Mouse (Mus musculus): ENCODE measurements around the gene Rbp1.

The Rbp1 gene

GRCm38 (mm10) chr9:98422656-98423055 is at the start of gene Rbp1:
Gene Rbp1 (plus strand): TSS chr9:98422961.
- DNase-seq (ENCODE audit: low read depth, low spot score): no peak

- DNase-seq (ENCODE audit: low read depth, low spot score): no peak
Measured at GRCm38 (mm10) chr9:98373358-98373757, 49.4 kb upstream of the Rbp1 start.

- peak; percentile 61 for DNase-seq (ENCODE audit: low read depth, low spot score)
Measured at GRCm38 (mm10) chr9:98374897-98375296, 47.9 kb upstream of the Rbp1 start.

- peak; percentile 27 for DNase-seq (ENCODE audit: low read depth, low spot score)
Measured at GRCm38 (mm10) chr9:98375329-98376170, 47.2 kb upstream of the Rbp1 start.

- DNase-seq (ENCODE audit: low read depth, low spot score): no peak
Measured at GRCm38 (mm10) chr9:98379736-98380135, 43.0 kb upstream of the Rbp1 start.

GRCm38 (mm10) chr9:98380593-98380992 is 42.2 kb upstream of the Rbp1 start:
- no peak for DNase-seq (ENCODE audit: low read depth, low spot score)

- DNase-seq (ENCODE audit: low read depth, low spot score): peak; percentile 52
Measured at GRCm38 (mm10) chr9:98387741-98388632, 34.8 kb upstream of the Rbp1 start.

GRCm38 (mm10) chr9:98388633-98388965 is 34.2 kb upstream of the Rbp1 start:
- peak; percentile 90 for DNase-seq (ENCODE audit: low read depth, low spot score)

GRCm38 (mm10) chr9:98393496-98393895 is 29.3 kb upstream of the Rbp1 start:
- no peak for DNase-seq (ENCODE audit: low read depth, low spot score)

GRCm38 (mm10) chr9:98397211-98397610 is 25.6 kb upstream of the Rbp1 start:
- no peak for DNase-seq (ENCODE audit: low read depth, low spot score)

- no peak for DNase-seq (ENCODE audit: low read depth, low spot score)
Measured at GRCm38 (mm10) chr9:98397866-98398265, 24.9 kb upstream of the Rbp1 start.

GRCm38 (mm10) chr9:98400185-98400894 is 22.4 kb upstream of the Rbp1 start:
- DNase-seq (ENCODE audit: low read depth, low spot score): peak; percentile 90

GRCm38 (mm10) chr9:98401611-98402010 is 21.1 kb upstream of the Rbp1 start:
- DNase-seq (ENCODE audit: low read depth, low spot score): peak; percentile 28

- DNase-seq (ENCODE audit: low read depth, low spot score): no peak
Measured at GRCm38 (mm10) chr9:98407771-98408170, 15.0 kb upstream of the Rbp1 start.

- peak; percentile 82 for DNase-seq (ENCODE audit: low read depth, low spot score)
Measured at GRCm38 (mm10) chr9:98409137-98409536, 13.6 kb upstream of the Rbp1 start.

- DNase-seq (ENCODE audit: low read depth, low spot score): no peak
Measured at GRCm38 (mm10) chr9:98415427-98415826, 7.3 kb upstream of the Rbp1 start.

GRCm38 (mm10) chr9:98417919-98418318 is 4.8 kb upstream of the Rbp1 start:
- peak; percentile 35 for DNase-seq (ENCODE audit: low read depth, low spot score)

GRCm38 (mm10) chr9:98418346-98418745 is 4.4 kb upstream of the Rbp1 start:
- no peak for DNase-seq (ENCODE audit: low read depth, low spot score)

GRCm38 (mm10) chr9:98420666-98421065 is 2.1 kb upstream of the Rbp1 start:
- no peak for DNase-seq (ENCODE audit: low read depth, low spot score)

GRCm38 (mm10) chr9:98421903-98422302 is 858 bp upstream of the Rbp1 start:
- DNase-seq (ENCODE audit: low read depth, low spot score): no peak

- no peak for DNase-seq (ENCODE audit: low read depth, low spot score)
Measured at GRCm38 (mm10) chr9:98423691-98424090, 930 bp downstream of the Rbp1 start.

GRCm38 (mm10) chr9:98424291-98424690 is 1.5 kb downstream of the Rbp1 start:
- no peak for DNase-seq (ENCODE audit: low read depth, low spot score)

Data from brain, adult 2 months (tissue).